Mouse (Mus musculus) thymus, postnatal 10 days (tissue): ENCODE measurements around the gene Bcat2.
A peak's percentile ranks its signal among the peaks of the same experiment; 100 is the strongest.

Source experiments
- DNase-seq, 2 experiments: peaks; one replicate each; pipeline ENCODE4 v3.0.0; 2021; ENCODE audit warnings: low spot score in 2 of 2

The Bcat2 gene

DNA sequence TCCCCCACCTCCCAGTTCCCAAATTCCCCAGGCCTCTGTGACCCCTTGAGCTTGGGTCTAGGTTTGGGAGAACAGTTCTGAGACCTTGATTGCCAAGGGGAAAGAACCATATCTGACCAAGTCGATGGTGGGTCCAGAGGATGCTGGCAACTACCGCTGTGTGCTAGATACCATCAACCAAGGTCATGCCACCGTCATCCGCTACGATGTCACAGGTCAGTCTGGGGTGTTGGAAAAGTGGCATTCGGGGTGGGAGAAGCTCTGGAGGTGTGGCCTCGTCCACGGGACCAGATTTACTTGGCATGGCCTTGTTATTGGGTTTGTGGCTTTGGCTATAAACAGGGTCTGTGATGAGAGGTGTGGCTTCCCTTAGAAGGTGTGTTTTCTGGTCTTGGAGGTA, 55.5 kb downstream of the Bcat2 start:
- no peak for DNase-seq

DNA sequence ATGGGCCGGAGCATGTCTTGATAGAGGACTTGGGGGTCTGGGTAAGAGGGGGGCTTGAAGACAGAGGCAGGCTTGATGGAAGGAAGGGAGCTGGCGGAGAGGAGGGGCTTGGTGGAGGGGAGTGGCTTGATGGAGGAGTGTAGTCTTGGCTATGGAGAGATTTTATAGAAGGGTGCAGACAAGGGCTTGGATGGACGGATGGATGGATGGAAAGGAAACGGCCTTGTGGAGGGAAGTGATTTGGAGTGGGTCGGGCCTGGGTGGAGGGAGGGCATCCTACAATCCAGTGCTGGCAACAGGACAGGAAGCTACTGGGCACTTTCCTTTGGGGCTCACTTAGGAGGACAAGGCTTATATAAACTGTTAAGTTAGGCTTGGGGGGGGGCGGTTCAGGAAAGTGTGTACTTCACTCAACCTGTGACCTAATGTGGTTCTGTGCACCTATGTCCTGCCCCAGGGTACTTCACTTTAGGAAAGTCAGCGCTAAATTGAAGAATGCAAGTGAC, 56.7 kb downstream of the Bcat2 start:
- no peak for DNase-seq

- DNase-seq = no peak
Observed at GRCm38 (mm10) chr7:45627261-45627660, 57.3 kb downstream of the Bcat2 start, which contains the start of gene Rasip1. Rasip1 (plus strand) TSS chr7:45627488.

- DNase-seq = peak; percentile 57 to 87
Observed at GRCm38 (mm10) chr7:45628364-45629294, 58.7 kb downstream of the Bcat2 start.

- no peak for DNase-seq
Observed at GRCm38 (mm10) chr7:45630064-45630907, 60.3 kb downstream of the Bcat2 start.

- no peak for DNase-seq
Observed at GRCm38 (mm10) chr7:45632499-45632898, 62.5 kb downstream of the Bcat2 start.

- no peak for DNase-seq
Observed at GRCm38 (mm10) chr7:45634946-45635681, 65.2 kb downstream of the Bcat2 start.

DNA sequence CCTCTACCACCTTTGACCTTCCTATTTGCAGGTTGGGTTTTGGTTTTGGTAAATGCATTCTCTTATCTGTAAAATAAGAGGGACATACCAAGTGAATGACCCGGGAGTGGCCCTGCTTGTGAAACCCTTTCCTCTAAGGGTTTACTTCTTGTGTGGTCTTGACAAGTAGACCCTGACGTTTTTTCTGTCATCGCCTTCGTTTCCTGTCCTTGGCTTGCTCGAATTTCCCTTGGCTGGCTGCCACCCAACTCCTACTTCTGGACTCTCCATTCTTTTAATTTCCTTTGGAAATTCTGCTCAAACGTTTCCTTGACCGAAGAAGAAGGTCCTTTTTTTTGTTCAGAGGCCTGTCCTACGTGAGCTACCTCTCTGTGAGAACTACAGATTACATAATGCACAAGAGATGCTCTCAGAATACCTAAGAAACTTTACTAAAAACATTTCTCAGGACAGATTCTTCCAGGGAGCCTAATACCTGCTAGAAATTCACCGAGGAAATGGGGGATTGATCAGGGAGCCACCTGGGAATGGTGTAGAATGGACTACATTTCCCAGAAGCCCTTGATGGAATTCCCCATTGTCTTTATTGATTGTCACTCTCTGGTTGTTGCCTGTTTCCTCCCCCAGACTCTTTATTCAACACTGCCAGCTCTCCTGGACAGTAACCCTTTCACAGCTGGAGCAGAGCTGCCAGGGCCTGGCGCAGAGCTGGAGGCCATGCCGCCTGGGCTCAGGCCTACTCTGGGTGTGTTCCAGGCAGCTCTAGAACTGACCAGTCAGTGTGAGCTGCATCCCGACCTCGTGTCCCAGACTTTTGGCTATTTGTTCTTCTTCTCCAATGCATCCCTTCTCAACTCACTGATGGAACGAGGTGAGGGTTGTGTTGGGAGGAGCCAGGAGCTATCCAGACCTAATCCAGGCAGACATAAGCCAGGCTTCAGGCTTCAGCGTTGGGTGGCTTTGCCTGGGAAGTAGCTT, 66.0 kb downstream of the Bcat2 start:
- DNase-seq = no peak

DNA sequence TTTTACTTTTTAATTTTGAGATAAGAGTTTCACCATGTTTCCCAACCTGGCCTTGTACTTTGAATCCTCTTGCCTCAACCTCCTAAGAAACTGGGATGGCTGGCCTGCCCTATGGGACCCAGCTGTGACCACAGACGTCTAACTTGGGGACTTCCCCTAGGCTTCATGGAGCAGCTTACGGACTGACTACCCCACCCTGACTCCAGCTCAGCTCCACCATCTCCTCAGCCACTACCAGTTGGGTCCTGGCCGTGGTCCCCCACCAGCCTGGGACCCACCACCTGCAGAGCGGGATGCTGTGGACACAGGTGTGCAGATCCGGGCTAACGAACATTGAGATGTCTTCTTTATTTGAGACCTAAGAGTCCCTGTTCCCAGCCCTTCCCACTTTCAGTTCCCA, 67.8 kb downstream of the Bcat2 start:
- no peak for DNase-seq

DNA sequence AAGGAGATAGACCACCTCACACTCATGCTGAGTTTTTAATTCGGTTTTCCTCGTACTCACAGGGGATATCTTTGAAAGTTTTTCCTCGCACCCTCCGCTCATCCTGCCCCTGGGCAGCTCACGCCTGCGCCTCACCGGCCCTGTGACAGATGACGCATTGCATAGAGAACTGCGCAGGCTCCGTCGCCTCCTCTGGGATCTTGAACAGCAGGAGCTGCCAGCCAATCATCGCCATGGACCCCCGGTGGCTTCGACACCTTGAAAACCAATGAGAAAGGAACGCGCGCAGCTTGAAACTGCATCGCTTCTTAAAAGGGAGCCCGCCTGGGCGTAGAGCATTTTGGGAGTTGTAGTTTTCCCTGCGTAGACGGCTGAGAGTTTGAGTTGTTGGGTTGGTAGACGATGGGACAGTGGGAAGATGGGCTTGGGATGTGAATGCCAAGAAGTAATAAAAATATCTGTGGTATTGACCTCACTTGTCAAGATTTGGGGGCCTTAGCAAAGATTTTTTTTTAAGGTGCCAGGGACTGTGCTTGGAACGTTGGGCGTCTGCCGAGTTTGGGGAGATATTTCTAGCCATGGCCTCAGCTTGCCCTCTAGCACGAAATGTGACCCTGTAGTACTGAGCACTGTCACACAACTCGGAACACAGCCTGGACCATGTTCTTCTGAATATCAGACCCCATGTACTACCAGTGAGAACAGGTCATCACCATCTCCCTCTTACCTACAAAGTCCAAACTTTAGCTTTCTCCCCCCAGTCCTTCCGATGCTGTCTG, 68.9 kb downstream of the Bcat2 start:
- no peak for DNase-seq
